Mouse (Mus musculus): ENCODE data around the gene Prkce. TPM values are rescaled to one million over a fixed set of nuclear protein-coding genes. Genes with fewer than 3 reads are reported as not detected.

Prkce gene
- total and polyA plus RNA-seq, 2 experiments from 2014 or later, result 50.8 to 55.8 TPM

DNA sequence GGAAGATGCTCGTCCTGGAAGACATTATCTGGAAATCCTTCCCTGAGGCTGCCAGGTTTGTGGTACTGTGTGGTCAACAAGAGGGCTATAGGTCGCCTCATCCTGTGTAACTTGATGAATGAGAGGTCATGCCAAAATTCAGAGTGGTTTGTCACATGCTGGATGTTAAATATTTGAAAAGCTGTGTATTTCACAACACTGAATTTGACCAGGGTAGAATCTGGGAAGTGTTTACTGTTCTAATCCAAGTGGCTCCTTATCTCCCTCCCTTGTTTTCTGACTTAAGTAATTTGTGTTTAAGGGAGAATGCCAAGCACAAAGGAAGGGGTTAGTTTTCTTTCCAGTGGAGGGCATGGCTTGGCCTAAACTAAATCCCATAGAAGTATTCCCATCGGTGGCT lies 355.8 kb downstream of the Prkce start:
- 65% methylated on average over 3 of the region's 3 CpGs for WGBS
- H3K36me3 ChIP-seq (ENCODE audit: insufficient read depth, low read length), result no peaks in the 10 kb centered on the region
- H3K4me2 ChIP-seq (ENCODE audit: low read depth, low read length), result no peak overlapping the region
- H3K27ac ChIP-seq, result no peak overlapping the region
- no peaks in the 10 kb centered on the region for H3K4me1 ChIP-seq (ENCODE audit: insufficient read depth, low read length)
- H3K27me3 ChIP-seq (ENCODE audit: insufficient read depth, low read length), result no peaks in the 10 kb centered on the region
- H3K9ac ChIP-seq (replicated peaks; ENCODE audit: low read length), result no peak overlapping the region
- no peak for TF ChIP-seq CTCF (IDR thresholded peaks at IDR 0.05; ENCODE audit: low read depth)
- H3K9me3 ChIP-seq (ENCODE audit: low read length), result no peaks in the 10 kb centered on the region
- ATAC-seq (no peak), DNase-seq (ENCODE audit: low spot score) (no peak)
- no peak overlapping the region for H3K4me3 ChIP-seq (ENCODE audit: low read length)

DNA sequence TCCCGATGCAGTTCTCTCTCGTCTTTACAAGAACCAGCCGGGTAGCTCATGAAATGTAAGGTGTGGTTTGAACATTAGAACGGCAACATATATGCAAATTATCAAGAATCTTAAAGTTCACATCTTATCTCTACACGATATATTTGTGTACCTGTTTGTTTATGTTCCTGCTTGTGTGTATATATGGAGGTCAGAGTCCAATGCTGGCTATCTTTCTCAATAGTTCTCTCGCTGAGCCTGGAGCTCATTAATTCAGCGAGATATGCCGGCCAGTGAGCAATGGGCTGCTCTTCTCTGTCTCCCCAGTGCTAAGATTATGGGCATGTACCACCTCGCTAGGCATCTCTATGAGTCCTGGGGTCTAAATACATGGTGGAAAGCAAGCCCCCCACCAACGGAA lies 356.3 kb downstream of the Prkce start:
- H3K9me3 ChIP-seq (ENCODE audit: low read length), result no peaks in the 10 kb centered on the region
- H3K36me3 ChIP-seq (ENCODE audit: insufficient read depth, low read length), result no peaks in the 10 kb centered on the region
- H3K4me3 ChIP-seq (ENCODE audit: low read length), result no peak overlapping the region
- no peak overlapping the region for H3K9ac ChIP-seq (replicated peaks; ENCODE audit: low read length)
- ATAC-seq, result no peak
- DNase-seq (ENCODE audit: low spot score), result no peak
- H3K4me1 ChIP-seq (ENCODE audit: insufficient read depth, low read length), result no peaks in the 10 kb centered on the region
- 96% methylated on average over 10 of the region's 10 CpGs for WGBS
- no peaks in the 10 kb centered on the region for H3K27me3 ChIP-seq (ENCODE audit: insufficient read depth, low read length)
- no peak overlapping the region for H3K27ac ChIP-seq
- no peak for TF ChIP-seq CTCF (IDR thresholded peaks at IDR 0.05; ENCODE audit: low read depth)
- H3K4me2 ChIP-seq (ENCODE audit: low read depth, low read length), result no peak overlapping the region

DNA sequence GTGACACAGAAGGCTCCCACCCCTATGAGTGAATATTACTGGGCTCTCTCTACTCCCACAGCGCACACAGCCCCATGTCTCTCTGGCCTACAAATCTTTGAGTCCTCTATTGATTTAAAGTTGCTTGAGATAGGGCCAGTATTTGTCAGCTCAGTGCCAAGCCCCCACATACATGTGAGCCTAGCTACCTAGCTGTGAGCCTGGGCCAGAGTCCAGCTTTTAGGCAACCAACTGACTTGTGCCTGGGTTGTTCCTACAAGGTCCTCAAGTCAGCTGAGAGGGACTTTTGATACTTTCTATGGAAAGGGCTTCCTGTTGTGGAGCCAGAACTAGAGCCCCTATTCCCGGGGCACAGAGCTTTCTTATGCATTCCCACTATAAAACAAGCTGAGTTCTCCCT lies 357.5 kb downstream of the Prkce start:
- WGBS, result 90% methylated on average over 2 of the region's 2 CpGs
- Histone ChIP-seq H3K9ac (replicated peaks; ENCODE audit: low read length) (no peak overlapping the region), H3K36me3 (ENCODE audit: insufficient read depth, low read length) (no peaks in the 10 kb centered on the region), H3K4me1 (ENCODE audit: insufficient read depth, low read length) (no peaks in the 10 kb centered on the region), H3K27me3 (ENCODE audit: insufficient read depth, low read length) (no peaks in the 10 kb centered on the region), H3K4me2 (ENCODE audit: low read depth, low read length) (no peak overlapping the region), H3K27ac (no peak overlapping the region), H3K9me3 (ENCODE audit: low read length) (no peaks in the 10 kb centered on the region), H3K4me3 (ENCODE audit: low read length) (no peak overlapping the region)
- ATAC-seq (no peak), DNase-seq (ENCODE audit: low spot score) (no peak)
- TF ChIP-seq CTCF (IDR thresholded peaks at IDR 0.05; ENCODE audit: low read depth), result no peak

DNA sequence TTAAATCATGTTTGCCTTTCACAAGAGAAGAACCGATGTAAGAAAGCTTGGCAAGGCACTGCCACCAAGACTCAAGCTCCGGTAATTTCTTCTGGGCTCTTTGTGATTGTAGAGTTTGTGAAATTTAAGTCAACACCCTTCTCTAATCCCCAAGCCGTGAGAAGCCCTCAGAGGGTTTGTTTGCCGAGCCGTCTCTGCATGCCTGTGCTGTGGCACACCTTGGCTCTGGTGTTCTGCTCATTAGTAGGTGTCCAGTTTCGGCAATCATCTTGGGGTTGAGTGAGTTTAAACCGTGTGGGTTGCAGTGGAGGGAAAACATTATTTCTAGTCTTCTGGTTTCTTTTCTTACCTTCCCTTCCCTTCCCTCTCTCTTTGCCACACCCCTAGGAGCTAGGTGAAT lies 358.4 kb downstream of the Prkce start:
- Histone ChIP-seq H3K4me3 (ENCODE audit: low read length) (no peak overlapping the region), H3K4me1 (ENCODE audit: insufficient read depth, low read length) (no peaks in the 10 kb centered on the region), H3K27me3 (ENCODE audit: insufficient read depth, low read length) (no peaks in the 10 kb centered on the region), H3K4me2 (ENCODE audit: low read depth, low read length) (no peak overlapping the region), H3K9me3 (ENCODE audit: low read length) (no peaks in the 10 kb centered on the region), H3K36me3 (ENCODE audit: insufficient read depth, low read length) (no peaks in the 10 kb centered on the region), H3K9ac (replicated peaks; ENCODE audit: low read length) (no peak overlapping the region), H3K27ac (no peak overlapping the region)
- ATAC-seq (no peak), DNase-seq (ENCODE audit: low spot score) (no peak)
- 90% methylated on average over 7 of the region's 7 CpGs for WGBS
- no peak for TF ChIP-seq CTCF (IDR thresholded peaks at IDR 0.05; ENCODE audit: low read depth)

DNA sequence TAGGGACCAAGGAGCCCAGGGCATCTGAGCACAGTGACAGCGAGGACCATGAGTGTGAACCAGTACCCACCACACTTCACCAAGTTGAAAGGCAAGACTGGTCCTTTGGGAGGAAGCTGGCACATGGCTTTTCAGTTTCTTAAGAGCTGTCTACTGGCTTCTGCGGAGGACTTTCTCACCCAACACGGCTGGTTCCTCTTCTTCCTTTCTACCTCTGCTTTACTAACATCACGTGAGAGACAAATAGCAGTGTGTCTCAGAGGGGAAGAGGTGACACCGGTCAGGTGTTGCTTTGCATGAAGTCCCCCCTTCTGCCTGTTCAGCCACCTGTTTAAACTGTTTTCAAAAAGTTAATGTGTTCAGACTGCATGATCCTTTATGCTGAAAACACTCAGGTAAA lies 359.7 kb downstream of the Prkce start:
- TF ChIP-seq CTCF (IDR thresholded peaks at IDR 0.05; ENCODE audit: low read depth), result no peak
- no peak for DNase-seq (ENCODE audit: low spot score)
- no peaks in the 10 kb centered on the region for H3K27me3 ChIP-seq (ENCODE audit: insufficient read depth, low read length)
- no peaks in the 10 kb centered on the region for H3K36me3 ChIP-seq (ENCODE audit: insufficient read depth, low read length)
- H3K4me3 ChIP-seq (ENCODE audit: low read length), result no peak overlapping the region
- no peak for ATAC-seq
- H3K9ac ChIP-seq (replicated peaks; ENCODE audit: low read length), result no peak overlapping the region
- H3K9me3 ChIP-seq (ENCODE audit: low read length), result no peaks in the 10 kb centered on the region
- H3K4me1 ChIP-seq (ENCODE audit: insufficient read depth, low read length), result no peaks in the 10 kb centered on the region
- H3K27ac ChIP-seq, result no peak overlapping the region
- H3K4me2 ChIP-seq (ENCODE audit: low read depth, low read length), result no peak overlapping the region
- 92% methylated on average over 5 of the region's 5 CpGs for WGBS

- Histone ChIP-seq H3K9me3 (ENCODE audit: low read length) (no peaks in the 10 kb centered on the region), H3K27me3 (ENCODE audit: insufficient read depth, low read length) (no peaks in the 10 kb centered on the region), H3K4me1 (ENCODE audit: insufficient read depth, low read length) (no peaks in the 10 kb centered on the region), H3K27ac (no peak overlapping the region), H3K36me3 (ENCODE audit: insufficient read depth, low read length) (no peaks in the 10 kb centered on the region), H3K4me2 (ENCODE audit: low read depth, low read length) (no peak overlapping the region), H3K4me3 (ENCODE audit: low read length) (no peak overlapping the region), H3K9ac (replicated peaks; ENCODE audit: low read length) (no peak overlapping the region)
- ATAC-seq (no peak), DNase-seq (ENCODE audit: low spot score) (no peak)
- 83% methylated on average over 10 of the region's 10 CpGs for WGBS
- no peak for TF ChIP-seq CTCF (IDR thresholded peaks at IDR 0.05; ENCODE audit: low read depth)
These were observed 361.4 kb downstream of the Prkce start for GRCm38 (mm10) chr17:86529003-86529402.

- Histone ChIP-seq H3K27ac (no peak overlapping the region), H3K4me1 (ENCODE audit: insufficient read depth, low read length) (no peaks in the 10 kb centered on the region), H3K4me3 (ENCODE audit: low read length) (no peak overlapping the region), H3K9me3 (ENCODE audit: low read length) (no peaks in the 10 kb centered on the region), H3K36me3 (ENCODE audit: insufficient read depth, low read length) (no peaks in the 10 kb centered on the region), H3K4me2 (ENCODE audit: low read depth, low read length) (no peak overlapping the region), H3K9ac (replicated peaks; ENCODE audit: low read length) (no peak overlapping the region), H3K27me3 (ENCODE audit: insufficient read depth, low read length) (no peaks in the 10 kb centered on the region)
- TF ChIP-seq CTCF (IDR thresholded peaks at IDR 0.05; ENCODE audit: low read depth), result no peak
- 79% methylated on average over 4 of the region's 4 CpGs for WGBS
- ATAC-seq (no peak), DNase-seq (ENCODE audit: low spot score) (no peak)
These were observed 361.8 kb downstream of the Prkce start for GRCm38 (mm10) chr17:86529411-86529810.
